ENCODE assay signal across 15 mouse cellular contexts in the genomic region with DNA sequence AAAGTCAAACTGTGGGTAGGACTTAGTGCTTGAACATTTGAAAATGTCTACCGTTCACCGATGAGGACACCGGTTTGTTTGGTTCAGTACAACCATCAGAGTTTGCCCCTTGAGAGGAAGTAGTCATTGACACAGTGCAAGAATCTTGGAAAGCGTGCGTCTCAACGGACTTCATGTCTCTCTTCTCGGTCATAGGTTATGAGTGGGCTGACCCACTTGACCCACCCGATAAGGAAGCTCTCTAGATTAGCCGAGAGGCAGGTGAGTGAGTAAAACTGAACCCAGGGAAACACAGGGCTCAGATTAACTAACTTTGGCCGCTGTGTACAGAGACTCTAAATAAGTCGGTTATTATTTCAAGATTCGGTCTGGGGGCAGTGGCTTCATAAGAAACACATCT.
"Had no signal": no experiment of that assay in that cellular context is flagged by ENCODE, and none has a peak within 500 bp of the region (broad histone marks: within the 10 kb centered on the region; RNA-seq: fewer than 3 reads in every experiment).

No protein-coding gene starts in this region.

- H3K9me3 ChIP-seq: limb, embryonic 12.5 days; limb, embryonic 15.5 days; megakaryocyte, embryonic 14.5 days; midbrain, embryonic 10.5 days; midbrain, embryonic 13.5 days had no signal

- H3K4me3 ChIP-seq: limb, embryonic 12.5 days; limb, embryonic 15.5 days; megakaryocyte, embryonic 14.5 days; midbrain, embryonic 10.5 days; midbrain, embryonic 13.5 days had no signal

- H3K36me3 ChIP-seq: limb, embryonic 12.5 days; limb, embryonic 15.5 days; midbrain, embryonic 10.5 days; midbrain, embryonic 13.5 days had no signal

- H3K27me3 ChIP-seq: limb, embryonic 12.5 days; limb, embryonic 15.5 days; megakaryocyte, embryonic 14.5 days; midbrain, embryonic 13.5 days had no signal

- ATAC-seq: liver, postnatal 0 days; midbrain, embryonic 13.5 days had no signal

- H3K4me1 ChIP-seq: limb, embryonic 12.5 days; limb, embryonic 15.5 days; megakaryocyte, embryonic 14.5 days; midbrain, embryonic 10.5 days; midbrain, embryonic 13.5 days had no signal

- H3K27ac ChIP-seq: limb, embryonic 12.5 days; limb, embryonic 15.5 days; liver, embryonic 14.5 days; midbrain, embryonic 10.5 days; midbrain, embryonic 13.5 days had no signal

- H3K4me2 ChIP-seq: limb, embryonic 12.5 days; limb, embryonic 15.5 days; liver, embryonic 11.5 days; midbrain, embryonic 13.5 days had no signal

- H3K9ac ChIP-seq: limb, embryonic 12.5 days; limb, embryonic 15.5 days; liver, embryonic 14.5 days; liver, postnatal 0 days; midbrain, embryonic 13.5 days had no signal

- DNase-seq: kidney, adult 11 months; kidney, adult 9 months; kidney, postnatal 14 days; kidney, postnatal 4 days; left cerebral cortex, postnatal 4 days; liver, postnatal 0 days; thymus, adult 18-20 months; thymus, postnatal 36 days had no signal
